Mouse (Mus musculus) hindbrain, embryonic 12.5 days (tissue): ENCODE measurements around the gene Sapcd1. TPM values are rescaled to one million over a fixed set of nuclear protein-coding genes. Genes with fewer than 3 reads are reported as not detected.

Experiments used
- ATAC-seq: fragments of 200-750 bp; cut with Nextera tagmentation; 2 replicates; pipeline ENCODE4 v1.8.0; 2017; ENCODE audit warnings: moderate TSS enrichment; ENCODE audit not compliant: low FRiP score
- H3K27ac ChIP-seq: fragments of 300-500 bp; sonication (generic); 2 replicates; pipeline ENCODE4 v1.5.1; 2016; ENCODE audit warnings: mild to moderate bottlenecking
- H3K27me3 ChIP-seq: fragments of 300-500 bp; sonication (generic); 2 replicates; pipeline ENCODE4 v1.6.1; 2016; ENCODE audit warnings: mild to moderate bottlenecking
- H3K36me3 ChIP-seq: fragments of 300-500 bp; sonication (generic); 2 replicates; pipeline ENCODE4 v1.6.1; 2016; ENCODE audit warnings: mild to moderate bottlenecking
- H3K4me1 ChIP-seq: fragments of 300-500 bp; sonication (generic); 2 replicates; pipeline ENCODE4 v1.6.1; 2016
- H3K4me2 ChIP-seq: fragments of 300-500 bp; sonication (generic); replicated peaks from 2 replicates; pipeline ENCODE4 v1.6.1; 2016; ENCODE audit warnings: mild to moderate bottlenecking
- H3K4me3 ChIP-seq: fragments of 300-500 bp; sonication (generic); 2 replicates; pipeline ENCODE4 v1.5.1; 2016; ENCODE audit warnings: mild to moderate bottlenecking
- H3K9ac ChIP-seq: fragments of 300-500 bp; sonication (generic); 2 replicates; pipeline ENCODE4 v1.6.1; 2016; ENCODE audit warnings: mild to moderate bottlenecking, moderate library complexity
- H3K9me3 ChIP-seq: fragments of 300-500 bp; sonication (generic); replicated peaks from 2 replicates; pipeline ENCODE4 v1.6.1; 2016; ENCODE audit warnings: mild to moderate bottlenecking
- WGBS: fragments of 180-500 bp; shearing (Covaris S2); methylation state at CpG from one replicate; pipeline ENCODE4 v1.1.7; 2016; 5-methylcytosine and 5-hydroxymethylcytosine counted together
- polyA plus RNA-seq: library from polyadenylated mRNA; unstranded; fragments of >200 nt; fragmentation: Nextera tagmentation; extraction: Ambion mirVana; gene quantifications from 2 replicates; pipeline ENCODE4 v1.2.1, GENCODE M21; 2016

Sapcd1 gene
- polyA plus RNA-seq, result 2.4 and 3.6 TPM in 2 replicates

- Histone ChIP-seq H3K9ac (peak within 1 kb of the TSS; percentile 27; the same call in 1 of the 2 replicates), H3K36me3 (no peaks in the 10 kb centered on the region), H3K4me2 (peak within 1 kb of the TSS; percentile 20; the same call in 1 of the 2 replicates), H3K27ac (peak within 1 kb of the TSS; percentile 64), H3K4me3 (no peak within 1 kb of the TSS), H3K4me1 (peaks cover 27% of the 10 kb centered on the region), H3K9me3 (no peaks in the 10 kb centered on the region), H3K27me3 (no peaks in the 10 kb centered on the region; the same call in 1 of the 2 replicates)
- 33% methylated on average over 13 of the region's 13 CpGs for WGBS
- ATAC-seq, result peak; percentile 74
Observed at GRCm38 (mm10) chr17:35027277-35028068, at the start of gene Sapcd1. Gene Sapcd1 (minus strand): TSS chr17:35028016.

GRCm38 (mm10) chr17:35077285-35077684 lies 49.5 kb upstream of the Sapcd1 start:
- peak overlapping the region; percentile 43 for H3K4me2 ChIP-seq
- no peaks in the 10 kb centered on the region for H3K36me3 ChIP-seq
- no peaks in the 10 kb centered on the region for H3K9me3 ChIP-seq
- H3K27me3 ChIP-seq, result peaks cover 8% of the 10 kb centered on the region; the same call in 1 of the 2 replicates
- H3K9ac ChIP-seq, result peak overlapping the region; percentile 13; the same call in 1 of the 2 replicates
- no peak for ATAC-seq
- H3K4me1 ChIP-seq, result peaks cover 18% of the 10 kb centered on the region
- 41% methylated on average over 2 of the region's 2 CpGs for WGBS
- no peak overlapping the region for H3K4me3 ChIP-seq
- no peak overlapping the region for H3K27ac ChIP-seq

- WGBS, result 27% methylated on average over 10 of the region's 10 CpGs
Observed at GRCm38 (mm10) chr17:35076507-35077176, 48.8 kb upstream of the Sapcd1 start, which contains the start of gene Ly6g6e. Gene Ly6g6e (plus strand): TSS chr17:35076902.

DNA sequence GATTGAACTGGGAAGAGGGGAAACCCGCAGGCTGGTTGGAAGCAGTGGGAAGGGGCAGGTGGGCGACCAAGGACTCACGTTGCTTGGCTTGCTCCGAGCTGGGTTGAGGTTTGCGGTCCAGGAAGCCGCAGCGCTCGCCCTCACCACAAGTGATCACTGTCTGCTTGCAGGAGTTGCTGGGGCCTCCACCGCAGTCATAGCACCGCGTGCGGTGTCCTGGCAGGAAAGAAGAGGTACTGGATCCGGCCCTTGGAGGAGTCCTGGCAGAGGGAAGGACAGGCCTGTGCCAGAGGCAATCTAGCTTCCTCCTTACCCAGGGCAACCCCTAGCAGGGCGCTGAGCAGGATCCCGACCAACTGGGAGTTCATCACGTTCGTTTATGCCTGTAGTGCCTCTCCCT lies 46.3 kb upstream of the Sapcd1 start:
- no peak overlapping the region for H3K27ac ChIP-seq
- no peak for ATAC-seq

More at GRCm38 (mm10) chr17:35076507-35077176, 48.8 kb upstream of the Sapcd1 start, which contains the start of gene Ly6g6e:
- Histone ChIP-seq H3K27me3 (peaks cover 8% of the 10 kb centered on the region; the same call in 1 of the 2 replicates), H3K9ac (peak within 1 kb of the TSS; percentile 13; the same call in 1 of the 2 replicates), H3K4me1 (peaks cover 18% of the 10 kb centered on the region), H3K36me3 (no peaks in the 10 kb centered on the region), H3K27ac (no peak within 1 kb of the TSS), H3K4me3 (peak within 1 kb of the TSS; percentile 14; the same call in 1 of the 2 replicates), H3K4me2 (peak within 1 kb of the TSS; percentile 43), H3K9me3 (no peaks in the 10 kb centered on the region)
- no peak for ATAC-seq

GRCm38 (mm10) chr17:35071454-35071853 lies 43.6 kb upstream of the Sapcd1 start:
- Histone ChIP-seq H3K4me1 (peaks cover 2% of the 10 kb centered on the region; the same call in 1 of the 2 replicates), H3K27ac (no peak overlapping the region), H3K9me3 (no peaks in the 10 kb centered on the region), H3K4me3 (no peak overlapping the region), H3K27me3 (peaks cover 21% of the 10 kb centered on the region), H3K4me2 (no peak overlapping the region), H3K36me3 (no peaks in the 10 kb centered on the region), H3K9ac (no peak overlapping the region)
- ATAC-seq, result no peak
- WGBS, result 77% methylated on average over 9 of the region's 9 CpGs

More for the DNA sequence above, 46.3 kb upstream of the Sapcd1 start:
- Histone ChIP-seq H3K4me2 (no peak overlapping the region), H3K4me1 (peaks cover 18% of the 10 kb centered on the region), H3K4me3 (no peak overlapping the region), H3K36me3 (no peaks in the 10 kb centered on the region), H3K27me3 (peaks cover 5% of the 10 kb centered on the region; the same call in 1 of the 2 replicates), H3K9ac (no peak overlapping the region; the same call in 1 of the 2 replicates), H3K9me3 (no peaks in the 10 kb centered on the region)
- WGBS, result 51% methylated on average over 17 of the region's 17 CpGs

DNA sequence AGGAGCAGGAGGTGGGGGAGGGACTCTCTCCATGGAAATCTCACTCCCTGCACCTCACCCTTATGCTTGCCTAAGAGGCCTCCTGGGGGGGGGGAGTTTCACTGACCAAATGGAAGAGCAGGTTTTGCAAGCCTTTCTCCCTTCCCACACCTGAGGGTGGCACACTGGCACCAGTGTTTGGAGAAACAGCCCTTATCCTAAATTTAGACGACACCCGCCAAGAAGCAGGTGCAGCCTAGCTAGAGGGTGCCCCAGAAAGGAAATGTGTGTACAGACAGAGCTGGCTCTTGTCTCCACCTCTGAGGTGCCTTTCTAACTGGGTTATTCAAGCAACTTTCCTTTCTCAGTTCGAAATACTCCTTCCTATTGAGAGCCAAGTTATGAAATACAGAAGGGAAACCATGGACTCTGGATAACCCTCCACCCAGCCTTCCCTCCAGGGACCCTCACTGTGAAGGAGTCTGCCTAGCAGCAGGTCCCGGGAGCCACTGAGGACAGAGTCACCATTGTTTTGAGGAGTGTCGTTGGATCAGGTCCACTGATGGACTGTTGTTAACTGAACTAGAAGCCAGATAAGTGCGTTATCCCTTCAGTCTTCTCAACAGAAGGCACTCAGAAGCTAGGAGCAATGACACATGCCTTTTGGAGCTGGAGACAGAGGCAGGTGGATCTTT lies 42.9 kb upstream of the Sapcd1 start:
- no peak overlapping the region; the same call in 1 of the 2 replicates for H3K9ac ChIP-seq

GRCm38 (mm10) chr17:35068213-35068914 lies 40.5 kb upstream of the Sapcd1 start:
- no peaks in the 10 kb centered on the region for H3K36me3 ChIP-seq
- no peak overlapping the region for H3K4me3 ChIP-seq
- H3K9ac ChIP-seq, result no peak overlapping the region
- no peak overlapping the region for H3K4me2 ChIP-seq
- no peak for ATAC-seq
- H3K27ac ChIP-seq, result no peak overlapping the region
- peaks cover 46% of the 10 kb centered on the region for H3K27me3 ChIP-seq
- H3K4me1 ChIP-seq, result peaks cover 21% of the 10 kb centered on the region
- H3K9me3 ChIP-seq, result no peaks in the 10 kb centered on the region
- 86% methylated on average over 17 of the region's 17 CpGs for WGBS

More for the DNA sequence above, 42.9 kb upstream of the Sapcd1 start:
- Histone ChIP-seq H3K9me3 (no peaks in the 10 kb centered on the region), H3K27me3 (peaks cover 28% of the 10 kb centered on the region), H3K4me3 (no peak overlapping the region), H3K27ac (no peak overlapping the region), H3K4me1 (peaks cover 4% of the 10 kb centered on the region), H3K4me2 (no peak overlapping the region), H3K36me3 (no peaks in the 10 kb centered on the region)
- no peak for ATAC-seq
- 67% methylated on average over 6 of the region's 6 CpGs for WGBS

DNA sequence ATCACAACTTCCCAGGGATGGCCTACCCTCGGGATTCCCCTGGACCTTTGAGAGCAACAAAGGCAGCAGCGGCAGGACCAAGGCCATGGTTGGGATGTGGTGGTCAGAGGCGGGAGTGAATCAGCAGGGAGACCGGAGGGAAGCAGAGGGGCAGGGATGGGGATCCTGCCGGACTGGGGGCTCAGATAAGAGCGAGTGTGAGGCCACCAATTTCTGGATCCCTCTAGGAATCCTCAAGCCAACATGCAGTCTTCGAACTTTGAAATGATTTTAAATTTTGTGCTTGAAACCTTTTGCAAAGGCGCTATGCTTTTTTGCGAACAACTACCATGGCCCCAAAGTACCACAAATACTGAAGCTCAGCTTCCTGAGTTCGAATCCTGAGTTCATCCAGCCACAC lies 38.3 kb upstream of the Sapcd1 start, which contains the start of gene Mpig6b:
Mpig6b (minus strand) TSS at position 101 of the 400 bp plus-strand sequence.
- Histone ChIP-seq H3K36me3 (peaks cover 19% of the 10 kb centered on the region), H3K27ac (no peak within 1 kb of the TSS)
- ATAC-seq, result no peak

DNA sequence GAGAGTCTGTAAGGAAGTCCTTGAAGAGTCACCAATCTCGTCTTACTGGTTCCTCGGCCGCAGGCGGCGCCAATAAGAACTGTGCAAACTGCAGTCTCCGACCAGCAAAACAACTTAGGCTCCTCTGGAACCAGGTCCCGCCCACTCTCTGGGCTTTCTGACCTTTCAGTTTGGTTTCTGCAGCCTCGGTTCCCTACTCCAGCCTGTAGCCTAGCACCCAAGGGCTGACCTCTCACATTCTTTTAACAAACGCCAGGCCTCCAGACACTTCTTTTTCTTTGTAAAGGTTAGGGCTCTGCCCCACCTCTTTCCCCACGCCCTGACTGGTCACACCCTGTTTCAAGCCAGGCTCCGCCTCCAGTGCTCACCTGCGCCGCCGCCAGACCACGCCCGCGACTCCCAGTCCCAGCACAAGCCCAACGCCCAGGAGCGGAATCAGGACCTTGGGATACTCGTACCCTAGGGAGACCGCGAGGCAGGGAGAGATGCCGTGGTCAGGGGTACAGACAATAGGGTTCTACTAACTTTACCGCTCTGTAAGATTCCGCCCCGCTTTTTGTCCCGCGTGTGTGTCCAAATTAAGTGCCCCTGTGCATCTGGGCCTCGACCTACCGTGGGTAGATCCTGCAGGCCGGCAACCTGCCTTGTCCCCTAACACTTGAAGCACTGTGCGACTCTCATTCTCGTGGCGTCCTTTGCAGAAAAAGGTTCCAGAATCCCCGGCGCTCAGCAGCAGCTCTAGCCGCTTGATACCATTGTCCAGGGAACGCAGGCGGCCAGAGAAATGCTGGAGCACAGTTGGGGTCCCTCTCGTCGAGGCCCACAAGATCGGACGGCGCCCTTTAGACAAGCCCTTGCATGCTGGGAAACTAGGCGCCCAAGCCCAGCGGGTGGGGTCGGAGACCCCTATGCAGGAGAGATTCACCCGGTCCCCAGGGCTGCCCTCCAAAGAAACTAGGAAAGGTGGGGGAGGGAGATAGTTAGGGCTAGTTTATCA lies 37.4 kb upstream of the Sapcd1 start, which contains the start of gene Ly6g6c:
Ly6g6c (plus strand) TSS at position 438 of the 997 bp plus-strand sequence.
- WGBS, result under 1% methylated on average over 48 of the region's 48 CpGs
- peaks cover 27% of the 10 kb centered on the region for H3K36me3 ChIP-seq
- peak within 1 kb of the TSS; percentile 57 for H3K4me2 ChIP-seq
- H3K27ac ChIP-seq, result no peak within 1 kb of the TSS
- H3K4me1 ChIP-seq, result peaks cover 37% of the 10 kb centered on the region
- peak within 1 kb of the TSS; percentile 49 for H3K9ac ChIP-seq
- H3K27me3 ChIP-seq, result peaks cover 52% of the 10 kb centered on the region
- H3K9me3 ChIP-seq, result no peaks in the 10 kb centered on the region
- peak within 1 kb of the TSS; percentile 25 for H3K4me3 ChIP-seq
- ATAC-seq, result no peak

More for the DNA sequence above, 38.3 kb upstream of the Sapcd1 start, which contains the start of gene Mpig6b:
- 45% methylated on average over 10 of the region's 10 CpGs for WGBS
- peak within 1 kb of the TSS; percentile 25 for H3K4me3 ChIP-seq
- H3K9me3 ChIP-seq, result no peaks in the 10 kb centered on the region
- H3K4me1 ChIP-seq, result peaks cover 29% of the 10 kb centered on the region
- H3K9ac ChIP-seq, result peak within 1 kb of the TSS; percentile 49
- peaks cover 52% of the 10 kb centered on the region for H3K27me3 ChIP-seq
- H3K4me2 ChIP-seq, result peak within 1 kb of the TSS; percentile 57

DNA sequence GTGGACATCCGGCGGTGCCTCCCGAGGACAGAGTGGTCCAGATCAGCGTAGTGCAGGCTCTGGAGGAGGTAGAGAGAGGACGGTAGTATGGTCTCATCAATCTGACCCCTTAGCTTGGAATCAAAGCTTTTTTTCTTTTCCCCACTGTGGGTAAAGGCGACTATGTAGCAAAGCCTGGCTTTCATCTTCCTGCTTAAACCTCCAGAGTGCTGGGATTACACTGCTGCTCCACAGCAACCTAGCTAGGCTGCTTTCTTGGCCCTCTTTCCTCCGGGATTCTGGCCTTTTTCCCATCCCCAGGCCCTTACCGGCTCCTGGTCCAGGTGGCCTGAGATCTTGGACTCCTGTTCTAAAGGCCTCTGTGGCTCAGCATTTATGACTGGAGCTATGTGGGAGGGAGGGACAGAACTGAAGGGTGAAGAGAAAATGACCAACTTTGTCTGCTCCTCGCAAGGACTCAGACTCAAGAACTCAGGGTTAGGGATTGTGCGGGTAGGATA lies 36.6 kb upstream of the Sapcd1 start:
- ATAC-seq, result no peak
- Histone ChIP-seq H3K27ac (no peak overlapping the region), H3K4me1 (peaks cover 43% of the 10 kb centered on the region), H3K36me3 (peaks cover 28% of the 10 kb centered on the region), H3K9me3 (no peaks in the 10 kb centered on the region), H3K4me3 (peak overlapping the region; percentile 25; the same call in 1 of the 2 replicates), H3K9ac (no peak overlapping the region; the same call in 1 of the 2 replicates), H3K4me2 (peak overlapping the region; percentile 57), H3K27me3 (peaks cover 52% of the 10 kb centered on the region)
- WGBS, result 33% methylated on average over 10 of the region's 10 CpGs
